Mouse (Mus musculus) frontal cortex, adult (tissue): ENCODE measurements around the gene Padi4.

Experiments used
- ATAC-seq: cut with Nextera tagmentation; 2 replicates; pipeline ENCODE4 v1.9.2; 2017; ENCODE audit warnings: mild to moderate bottlenecking, moderate library complexity, mixed read lengths; ENCODE audit not compliant: low TSS enrichment

Gene Padi4

DNA sequence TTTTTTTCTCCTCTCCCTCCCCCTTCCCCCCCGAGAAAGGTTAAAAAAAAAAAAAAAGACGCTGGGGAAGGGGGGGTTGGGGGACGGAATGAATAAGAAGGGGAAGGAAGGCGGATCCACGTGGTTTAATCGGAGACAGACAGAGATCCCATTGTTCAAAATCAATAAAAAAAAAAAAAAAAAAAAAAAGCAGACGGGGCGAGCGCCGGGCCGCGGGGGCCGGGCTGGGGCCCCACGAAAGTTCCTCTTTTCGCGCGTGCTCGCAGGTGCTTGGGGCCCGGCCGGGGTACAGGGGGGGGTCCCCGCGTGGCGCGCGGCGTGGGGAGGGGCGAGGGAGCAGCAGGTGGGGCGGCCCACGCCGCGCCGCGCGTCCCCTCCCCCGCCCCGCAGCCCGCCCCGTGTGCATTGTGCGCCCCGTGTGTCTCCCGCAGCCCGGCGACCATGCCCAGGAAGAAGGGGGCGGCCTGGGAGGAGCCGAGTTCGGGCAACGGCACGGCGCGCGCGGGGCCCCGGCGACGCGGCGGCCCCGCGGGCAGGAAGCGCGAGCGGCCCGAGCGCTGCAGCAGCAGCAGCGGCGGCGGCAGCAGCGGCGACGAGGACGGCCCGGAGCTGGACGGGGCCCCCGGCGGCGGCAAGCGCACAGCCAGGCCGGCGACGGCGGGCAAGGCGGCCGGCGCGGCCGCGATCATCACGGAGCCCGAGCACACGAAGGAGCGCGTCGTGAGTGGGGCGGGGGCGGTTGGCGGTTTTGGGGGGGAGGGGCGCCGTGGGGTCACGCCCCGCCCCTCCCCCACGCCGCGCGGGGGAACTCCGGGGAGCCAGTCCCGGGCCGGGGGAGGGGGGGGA is 72.1 kb downstream of the Padi4 start:
- ATAC-seq: no peak

DNA sequence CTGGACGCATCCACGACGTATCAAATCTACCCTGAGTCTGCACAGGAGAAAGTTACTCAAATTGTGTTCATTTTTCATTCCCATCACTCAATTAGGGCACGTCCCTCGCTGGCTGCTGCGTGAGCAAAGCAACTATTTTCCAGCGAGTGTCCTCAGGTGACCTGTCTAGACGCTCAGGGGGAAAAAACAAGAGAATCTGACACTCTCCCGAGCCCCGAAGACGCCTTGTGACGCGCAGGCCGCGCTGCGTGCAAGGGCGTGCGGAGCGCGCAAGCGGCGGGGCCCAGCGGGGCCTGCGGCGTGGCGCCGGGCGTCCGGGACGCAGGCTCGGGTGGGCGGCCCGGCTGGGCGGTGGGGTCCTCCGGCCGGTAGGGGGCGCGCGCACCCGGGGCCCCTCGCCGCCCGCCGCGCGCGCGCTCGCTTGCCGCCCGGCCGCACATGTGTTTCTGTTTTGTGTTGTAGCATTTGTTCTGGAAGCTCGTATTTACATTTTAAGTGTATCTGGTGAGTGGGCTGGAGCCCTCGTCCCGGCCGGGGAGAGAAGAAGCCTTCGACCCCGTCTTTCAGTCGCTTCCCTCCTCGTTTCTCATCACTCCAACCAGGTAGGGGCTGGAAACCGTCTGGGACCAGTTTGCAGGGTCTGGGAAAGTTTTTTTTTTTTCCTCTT is 72.9 kb downstream of the Padi4 start:
- ATAC-seq: peak; percentile 69

DNA sequence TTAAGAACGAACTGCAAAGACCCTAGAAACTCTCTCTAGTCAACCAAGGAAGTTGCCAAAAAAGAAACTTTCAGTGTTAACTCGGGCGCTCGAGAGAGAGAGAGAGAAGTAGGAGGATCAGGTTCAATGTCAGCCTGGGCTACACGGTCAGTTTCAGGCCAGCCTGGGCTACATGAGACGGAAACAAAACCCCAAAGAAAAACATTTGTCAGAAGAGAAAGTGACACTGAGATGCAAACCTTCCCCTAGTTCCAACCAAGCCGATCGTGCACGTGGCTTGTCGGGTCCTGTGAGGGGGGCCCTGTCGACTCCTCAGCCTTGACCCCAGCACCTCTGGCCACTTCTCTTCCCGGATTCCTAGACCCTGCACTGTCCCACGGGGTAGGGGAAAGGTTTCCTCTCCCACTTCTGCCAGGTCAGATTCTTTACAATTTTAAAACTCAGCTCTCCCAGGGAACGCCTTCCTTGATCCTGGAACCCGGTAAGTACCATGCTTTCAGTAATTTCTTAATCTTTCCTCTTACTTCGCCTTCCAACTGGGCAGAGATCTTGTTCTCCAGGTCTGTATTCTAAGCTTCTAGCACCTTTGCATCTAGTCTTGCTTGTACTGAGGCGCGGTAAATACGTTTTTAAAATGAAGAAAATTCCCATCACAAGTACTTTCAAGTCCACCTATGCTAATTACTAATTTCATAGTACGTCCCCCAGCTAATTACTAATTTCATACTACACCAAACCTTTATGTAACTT is 73.6 kb downstream of the Padi4 start, which contains the start of gene Rcc2:
Rcc2 (plus strand) TSS at position 273 of the 750 bp plus-strand sequence.
- ATAC-seq: no peak

DNA sequence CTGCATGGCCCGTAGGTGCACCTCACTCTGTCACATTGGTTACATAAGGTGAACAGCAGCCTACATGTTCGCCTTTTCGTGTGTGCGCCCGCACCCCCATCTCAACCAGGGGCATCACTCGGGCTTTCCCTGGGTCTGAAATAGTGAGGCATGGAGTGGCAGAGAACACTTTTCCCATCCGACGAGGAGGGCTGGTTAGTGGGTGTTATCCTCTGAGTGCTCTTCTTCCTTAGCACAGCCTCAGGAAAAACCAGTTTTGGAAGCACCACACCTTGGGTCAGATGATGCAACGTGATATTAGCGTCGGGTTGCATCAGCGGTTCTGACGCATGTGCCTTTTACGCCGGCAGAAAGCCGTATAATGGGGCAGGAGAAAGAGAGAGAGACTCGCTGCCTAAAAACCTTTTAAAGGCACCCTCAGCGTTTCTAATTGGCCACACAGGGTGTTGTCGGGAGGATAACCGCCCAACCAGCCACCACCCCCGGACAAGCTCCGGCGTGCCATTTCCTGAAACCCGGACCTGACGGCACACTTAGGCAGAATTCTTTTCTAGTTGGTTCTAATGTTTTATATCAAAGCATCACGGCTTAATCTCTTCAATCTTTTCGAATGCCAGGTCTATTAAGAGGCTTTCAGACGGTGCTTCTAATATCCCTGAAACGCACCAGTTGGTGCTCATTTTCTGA is 74.5 kb downstream of the Padi4 start:
- ATAC-seq: peak; percentile 64
